Mouse (Mus musculus): ENCODE data around the gene G430095P16Rik. TPM values are rescaled to one million over a fixed set of nuclear protein-coding genes. Genes with fewer than 3 reads are reported as not detected.

The G430095P16Rik gene
- polyA plus RNA-seq, 1 experiment from 2014 or later = 7.1 TPM

- Histone ChIP-seq H3K36me3 (peaks cover 29% of the 10 kb centered on the region), H3K9ac (no peak overlapping the region), H3K4me1 (peaks cover 68% of the 10 kb centered on the region), H3K9me3 (no peaks in the 10 kb centered on the region), H3K4me2 (replicated peaks) (no peak overlapping the region), H3K27ac (peak overlapping the region; percentile 58), H3K4me3 (no peak overlapping the region), H3K27me3 (no peaks in the 10 kb centered on the region)
- ATAC-seq (ENCODE audit: insufficient number of reproducible peaks, insufficient read depth, low FRiP score, low TSS enrichment) = no peak
- WGBS = 34% methylated on average over 3 of the region's 3 CpGs
These were observed 3.1 kb downstream of the G430095P16Rik start for GRCm38 (mm10) chr8:84725941-84726259.

DNA sequence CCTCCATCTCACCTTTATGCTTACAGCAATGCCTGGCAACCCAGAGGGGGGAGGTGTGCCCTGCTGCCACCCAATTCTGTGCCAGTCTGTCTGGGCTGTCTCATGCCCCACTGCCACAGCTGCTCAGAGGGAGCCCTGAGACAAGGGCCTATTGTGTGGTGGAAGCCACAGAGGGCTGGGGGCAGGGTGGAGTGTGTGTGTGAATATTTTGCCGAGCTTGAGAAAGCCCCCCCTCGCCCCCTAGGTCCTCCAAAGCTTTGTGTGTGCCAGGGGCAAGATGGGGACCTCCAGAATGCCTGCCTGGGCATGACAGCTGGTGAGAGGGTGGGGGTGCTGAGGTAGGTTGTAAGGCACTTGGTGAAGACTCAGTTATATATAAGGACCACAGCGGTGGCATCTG is 5.7 kb downstream of the G430095P16Rik start:
- Histone ChIP-seq H3K27ac (no peak overlapping the region), H3K27me3 (peaks cover under 1% of the 10 kb centered on the region; the same call in 1 of the 2 replicates), H3K36me3 (peaks cover 22% of the 10 kb centered on the region), H3K4me1 (peaks cover 68% of the 10 kb centered on the region), H3K9me3 (no peaks in the 10 kb centered on the region), H3K4me3 (no peak overlapping the region), H3K4me2 (replicated peaks) (no peak overlapping the region), H3K9ac (no peak overlapping the region)
- 64% methylated on average over 3 of the region's 3 CpGs for WGBS
- ATAC-seq (ENCODE audit: insufficient number of reproducible peaks, insufficient read depth, low FRiP score, low TSS enrichment) = no peak

GRCm38 (mm10) chr8:84729921-84730362 is 7.1 kb downstream of the G430095P16Rik start:
- peaks cover 63% of the 10 kb centered on the region for H3K4me1 ChIP-seq
- 94% methylated on average over 16 of the region's 16 CpGs for WGBS
- peaks cover 22% of the 10 kb centered on the region for H3K36me3 ChIP-seq
- H3K9ac ChIP-seq = no peak overlapping the region
- 0 out of 2 replicates have a peak overlapping the region, but pooled peaks have one; percentile 17 for H3K27ac ChIP-seq
- no peak overlapping the region for H3K4me2 ChIP-seq (replicated peaks)
- no peak for ATAC-seq (ENCODE audit: insufficient number of reproducible peaks, insufficient read depth, low FRiP score, low TSS enrichment)
- peaks cover 11% of the 10 kb centered on the region for H3K27me3 ChIP-seq
- H3K9me3 ChIP-seq = no peaks in the 10 kb centered on the region
- no peak overlapping the region for H3K4me3 ChIP-seq

- Histone ChIP-seq H3K27me3 (peaks cover 11% of the 10 kb centered on the region), H3K4me2 (replicated peaks) (no peak overlapping the region; the same call in 1 of the 2 replicates), H3K27ac (peak overlapping the region; percentile 67), H3K36me3 (peaks cover 18% of the 10 kb centered on the region), H3K9ac (no peak overlapping the region; the same call in 1 of the 2 replicates), H3K4me1 (peaks cover 62% of the 10 kb centered on the region), H3K4me3 (no peak overlapping the region), H3K9me3 (no peaks in the 10 kb centered on the region)
- 40% methylated on average over 9 of the region's 9 CpGs for WGBS
- no peak for ATAC-seq (ENCODE audit: insufficient number of reproducible peaks, insufficient read depth, low FRiP score, low TSS enrichment)
These were observed 7.9 kb downstream of the G430095P16Rik start for GRCm38 (mm10) chr8:84730541-84731370.

GRCm38 (mm10) chr8:84731371-84732177 is 8.8 kb downstream of the G430095P16Rik start:
- Histone ChIP-seq H3K4me3 (no peak overlapping the region), H3K9ac (peak overlapping the region; percentile 7; the same call in 1 of the 2 replicates), H3K27ac (peak overlapping the region; percentile 67), H3K4me2 (replicated peaks) (no peak overlapping the region; the same call in 1 of the 2 replicates), H3K4me1 (peaks cover 59% of the 10 kb centered on the region), H3K27me3 (peaks cover 19% of the 10 kb centered on the region), H3K36me3 (peaks cover 10% of the 10 kb centered on the region), H3K9me3 (no peaks in the 10 kb centered on the region)
- ATAC-seq (ENCODE audit: insufficient number of reproducible peaks, insufficient read depth, low FRiP score, low TSS enrichment) = no peak
- WGBS = 64% methylated on average over 11 of the region's 11 CpGs

- no peak overlapping the region for H3K9ac ChIP-seq
These were observed 9.7 kb downstream of the G430095P16Rik start for GRCm38 (mm10) chr8:84732545-84732944.

DNA sequence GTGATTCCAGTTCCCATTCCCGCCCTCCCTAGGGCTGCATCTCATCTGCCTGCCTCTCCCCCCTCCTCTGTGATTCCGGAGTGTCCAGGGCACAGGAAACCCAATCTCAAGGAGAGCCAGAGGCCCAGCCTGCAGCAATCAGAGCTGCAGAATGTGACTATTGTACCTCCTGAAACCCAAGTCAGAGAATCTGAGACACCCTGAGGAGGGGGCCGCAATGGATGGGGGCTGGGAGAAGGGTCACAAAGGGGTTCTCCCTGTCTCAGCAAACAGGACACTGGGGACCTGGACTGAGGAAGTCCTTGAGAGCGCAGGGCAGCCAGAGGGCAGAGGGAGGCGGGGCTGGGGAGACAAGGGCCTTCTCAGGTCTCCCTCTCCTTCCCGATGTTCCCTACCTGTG is 10.2 kb downstream of the G430095P16Rik start:
- no peaks in the 10 kb centered on the region for H3K9me3 ChIP-seq
- H3K36me3 ChIP-seq = no peaks in the 10 kb centered on the region
- peak; percentile 25; the same call in 1 of the 2 replicates for ATAC-seq (ENCODE audit: insufficient number of reproducible peaks, insufficient read depth, low FRiP score, low TSS enrichment)
- H3K4me2 ChIP-seq (replicated peaks) = no peak overlapping the region
- no peak overlapping the region for H3K4me3 ChIP-seq
- H3K9ac ChIP-seq = no peak overlapping the region
- peaks cover 67% of the 10 kb centered on the region for H3K4me1 ChIP-seq
- H3K27ac ChIP-seq = peak overlapping the region; percentile 81
- WGBS = 13% methylated on average over 6 of the region's 6 CpGs
- peaks cover 23% of the 10 kb centered on the region for H3K27me3 ChIP-seq

More at GRCm38 (mm10) chr8:84732545-84732944, 9.7 kb downstream of the G430095P16Rik start:
- ATAC-seq (ENCODE audit: insufficient number of reproducible peaks, insufficient read depth, low FRiP score, low TSS enrichment) = no peak
- H3K4me1 ChIP-seq = peaks cover 62% of the 10 kb centered on the region
- no peak overlapping the region for H3K4me2 ChIP-seq (replicated peaks)
- peaks cover 23% of the 10 kb centered on the region for H3K27me3 ChIP-seq
- no peak overlapping the region for H3K4me3 ChIP-seq
- no peaks in the 10 kb centered on the region for H3K9me3 ChIP-seq
- WGBS = 67% methylated on average over 5 of the region's 5 CpGs
- H3K27ac ChIP-seq = peak overlapping the region; percentile 81
- H3K36me3 ChIP-seq = 0 out of 2 replicates have a peak, but pooled peaks cover under 1% of the 10 kb centered on the region

DNA sequence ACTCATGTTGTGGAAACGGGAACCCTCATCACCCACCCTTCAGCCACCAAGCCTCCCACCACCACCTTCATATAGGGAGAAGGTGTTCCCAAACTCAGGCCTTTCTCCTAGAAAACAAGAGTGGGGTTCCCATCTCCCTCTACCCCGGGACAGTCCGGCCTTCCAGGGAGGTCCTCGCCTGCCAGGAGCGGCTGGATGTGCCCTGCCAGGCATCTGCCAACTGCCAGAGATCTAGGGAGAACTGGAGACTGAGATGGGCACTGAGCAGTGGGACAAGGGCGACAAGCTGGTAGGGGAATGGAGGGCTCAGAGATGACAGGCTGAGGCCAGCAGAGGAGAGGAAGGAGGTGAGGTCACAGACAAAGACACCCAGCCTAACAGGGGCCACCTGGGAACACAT is 11.2 kb downstream of the G430095P16Rik start:
- Histone ChIP-seq H3K4me3 (no peak overlapping the region), H3K27ac (peak overlapping the region; percentile 81), H3K9ac (no peak overlapping the region), H3K36me3 (no peaks in the 10 kb centered on the region), H3K4me1 (peaks cover 68% of the 10 kb centered on the region), H3K4me2 (replicated peaks) (no peak overlapping the region), H3K27me3 (peaks cover 25% of the 10 kb centered on the region), H3K9me3 (no peaks in the 10 kb centered on the region)
- ATAC-seq (ENCODE audit: insufficient number of reproducible peaks, insufficient read depth, low FRiP score, low TSS enrichment) = no peak
- 86% methylated on average over 6 of the region's 6 CpGs for WGBS

- Histone ChIP-seq H3K27me3 (peaks cover 28% of the 10 kb centered on the region), H3K36me3 (no peaks in the 10 kb centered on the region), H3K4me2 (replicated peaks) (no peak overlapping the region), H3K4me3 (no peak overlapping the region), H3K9me3 (no peaks in the 10 kb centered on the region), H3K9ac (no peak overlapping the region), H3K4me1 (peaks cover 75% of the 10 kb centered on the region), H3K27ac (no peak overlapping the region)
- no peak for ATAC-seq (ENCODE audit: insufficient number of reproducible peaks, insufficient read depth, low FRiP score, low TSS enrichment)
- WGBS = 81% methylated on average over 2 of the region's 2 CpGs
These were observed 11.9 kb downstream of the G430095P16Rik start for GRCm38 (mm10) chr8:84734680-84735079.

- no peak overlapping the region for H3K4me3 ChIP-seq
These were observed 12.8 kb downstream of the G430095P16Rik start for GRCm38 (mm10) chr8:84735597-84735996.

GRCm38 (mm10) chr8:84736521-84736920 is 13.7 kb downstream of the G430095P16Rik start:
- no peaks in the 10 kb centered on the region for H3K9me3 ChIP-seq
- no peak overlapping the region for H3K27ac ChIP-seq
- WGBS = 74% methylated on average over 4 of the region's 4 CpGs
- H3K4me3 ChIP-seq = no peak overlapping the region
- ATAC-seq (ENCODE audit: insufficient number of reproducible peaks, insufficient read depth, low FRiP score, low TSS enrichment) = no peak
- H3K36me3 ChIP-seq = no peaks in the 10 kb centered on the region
- peaks cover 82% of the 10 kb centered on the region for H3K4me1 ChIP-seq
- no peak overlapping the region for H3K9ac ChIP-seq
- peaks cover 42% of the 10 kb centered on the region for H3K27me3 ChIP-seq
- no peak overlapping the region for H3K4me2 ChIP-seq (replicated peaks)

More at GRCm38 (mm10) chr8:84735597-84735996, 12.8 kb downstream of the G430095P16Rik start:
- Histone ChIP-seq H3K4me2 (replicated peaks) (no peak overlapping the region), H3K36me3 (no peaks in the 10 kb centered on the region), H3K27ac (no peak overlapping the region), H3K27me3 (peaks cover 34% of the 10 kb centered on the region), H3K9ac (no peak overlapping the region), H3K9me3 (no peaks in the 10 kb centered on the region), H3K4me1 (peaks cover 79% of the 10 kb centered on the region)
- 26% methylated on average over 2 of the region's 2 CpGs for WGBS
- ATAC-seq (ENCODE audit: insufficient number of reproducible peaks, insufficient read depth, low FRiP score, low TSS enrichment) = no peak
